Mouse (Mus musculus) heart, embryonic 10.5 days (tissue): ENCODE measurements around the gene Lysmd3. TPM values are rescaled to one million over a fixed set of nuclear protein-coding genes. Genes with fewer than 3 reads are reported as not detected.
A peak's percentile ranks its signal among the peaks of the same experiment; 100 is the strongest.
"Not testable (repeated sequence)": the region's sequence is repeated elsewhere in the genome, so short reads cannot be mapped to it uniquely, and the experiment has no call there.

Experiments used
- DNase-seq: peaks from one replicate; pipeline ENCODE4 v3.0.0-alpha.2; 2017; ENCODE audit warnings: low spot score
- H3K27ac ChIP-seq: fragments of 300-500 bp; sonication (generic); 2 replicates; pipeline ENCODE4 v1.5.1; 2016; ENCODE audit warnings: mild to moderate bottlenecking
- H3K27me3 ChIP-seq: fragments of 300-500 bp; sonication (generic); 2 replicates; pipeline ENCODE4 v1.6.1; 2016; ENCODE audit warnings: mild to moderate bottlenecking; ENCODE audit not compliant: poor library complexity, insufficient read depth, severe bottlenecking
- H3K36me3 ChIP-seq: fragments of 300-500 bp; sonication (generic); 2 replicates; pipeline ENCODE4 v1.6.1; 2016; ENCODE audit warnings: mild to moderate bottlenecking, moderate library complexity
- H3K4me1 ChIP-seq: fragments of 300-500 bp; sonication (generic); 2 replicates; pipeline ENCODE4 v1.6.1; 2016; ENCODE audit warnings: mild to moderate bottlenecking
- H3K4me3 ChIP-seq: fragments of 300-500 bp; sonication (generic); 2 replicates; pipeline ENCODE4 v1.5.1; 2016; ENCODE audit warnings: mild to moderate bottlenecking, moderate library complexity
- H3K9me3 ChIP-seq: fragments of 300-500 bp; sonication (generic); 2 replicates; pipeline ENCODE4 v1.6.1; 2016; ENCODE audit warnings: mild to moderate bottlenecking, moderate library complexity
- WGBS: fragments of 180-500 bp; shearing (Covaris S2); methylation state at CpG from one replicate; pipeline ENCODE4 v1.1.7; 2016; 5-methylcytosine and 5-hydroxymethylcytosine counted together
- polyA plus RNA-seq: library from polyadenylated mRNA; unstranded; fragments of >200 nt; fragmentation: Nextera tagmentation; extraction: Ambion mirVana; gene quantifications from 2 replicates; pipeline ENCODE4 v1.2.1, GENCODE M21; 2016

Gene Lysmd3
- 26.8 and 27.0 TPM in 2 replicates for polyA plus RNA-seq

- under 1% methylated on average over 73 of the region's 73 CpGs for WGBS
- Histone ChIP-seq H3K9me3 (no peaks in the 10 kb centered on the region), H3K4me1 (peaks cover 8% of the 10 kb centered on the region), H3K36me3 (peaks cover 7% of the 10 kb centered on the region; the same call in 1 of the 2 replicates), H3K27me3 (no peaks in the 10 kb centered on the region), H3K4me3 (peak within 1 kb of the TSS; percentile 87), H3K27ac (peak within 1 kb of the TSS; percentile 97)
- peak; percentile 95 for DNase-seq
Measured at GRCm38 (mm10) chr13:81657351-81658052, at the start of gene Lysmd3. Gene Lysmd3 (plus strand): TSS chr13:81657663.

- no peaks in the 10 kb centered on the region for H3K4me1 ChIP-seq
- no peaks in the 10 kb centered on the region for H3K36me3 ChIP-seq
- H3K27me3 ChIP-seq, result no peaks in the 10 kb centered on the region
- no peaks in the 10 kb centered on the region for H3K9me3 ChIP-seq
- no peak overlapping the region for H3K4me3 ChIP-seq
- no peak overlapping the region for H3K27ac ChIP-seq
- DNase-seq, result no peak
- WGBS, result 82% methylated on average over 4 of the region's 4 CpGs
Measured at GRCm38 (mm10) chr13:81610349-81610748, 47.1 kb upstream of the Lysmd3 start.

GRCm38 (mm10) chr13:81627861-81628260 lies 29.6 kb upstream of the Lysmd3 start:
- H3K4me1 ChIP-seq, H3K9me3 ChIP-seq, H3K27ac ChIP-seq, H3K4me3 ChIP-seq, H3K36me3 ChIP-seq, DNase-seq: not testable (repeated sequence)
- 44% methylated on average over 1 of the region's 1 CpGs for WGBS
- H3K27me3 ChIP-seq, result peaks cover 10% of the 10 kb centered on the region

GRCm38 (mm10) chr13:81628631-81629190 lies 28.8 kb upstream of the Lysmd3 start:
- Histone ChIP-seq H3K27me3 (peaks cover 18% of the 10 kb centered on the region), H3K4me1 (peaks cover 8% of the 10 kb centered on the region), H3K27ac (no peak overlapping the region), H3K4me3 (no peak overlapping the region), H3K9me3 (no peaks in the 10 kb centered on the region), H3K36me3 (no peaks in the 10 kb centered on the region)
- 72% methylated on average over 2 of the region's 2 CpGs for WGBS
- no peak for DNase-seq

- no peak for DNase-seq
- Histone ChIP-seq H3K9me3 (no peaks in the 10 kb centered on the region), H3K27me3 (peaks cover 24% of the 10 kb centered on the region), H3K27ac (no peak overlapping the region), H3K36me3 (no peaks in the 10 kb centered on the region), H3K4me3 (no peak overlapping the region), H3K4me1 (peaks cover 8% of the 10 kb centered on the region)
- WGBS, result 61% methylated on average over 3 of the region's 3 CpGs
Measured at GRCm38 (mm10) chr13:81629395-81629794, 28.1 kb upstream of the Lysmd3 start.

GRCm38 (mm10) chr13:81630566-81630965 lies 26.9 kb upstream of the Lysmd3 start:
- WGBS, result 69% methylated on average over 5 of the region's 5 CpGs
- no peak overlapping the region for H3K4me3 ChIP-seq

GRCm38 (mm10) chr13:81632720-81633415 lies 24.6 kb upstream of the Lysmd3 start, which contains the start of gene Adgrv1:
Gene Adgrv1 (minus strand): TSS chr13:81633154.
- Histone ChIP-seq H3K27me3 (peaks cover 24% of the 10 kb centered on the region), H3K9me3 (no peaks in the 10 kb centered on the region), H3K27ac (peak within 1 kb of the TSS; percentile 17; the same call in 1 of the 2 replicates), H3K36me3 (no peaks in the 10 kb centered on the region), H3K4me1 (peaks cover 8% of the 10 kb centered on the region), H3K4me3 (peak within 1 kb of the TSS; percentile 70)
- 1% methylated on average over 42 of the region's 42 CpGs for WGBS
- DNase-seq, result peak; percentile 93

More at GRCm38 (mm10) chr13:81630566-81630965, 26.9 kb upstream of the Lysmd3 start:
- H3K27ac ChIP-seq, result no peak overlapping the region
- DNase-seq, result no peak
- no peaks in the 10 kb centered on the region for H3K9me3 ChIP-seq
- peaks cover 24% of the 10 kb centered on the region for H3K27me3 ChIP-seq
- no peaks in the 10 kb centered on the region for H3K36me3 ChIP-seq
- peaks cover 8% of the 10 kb centered on the region for H3K4me1 ChIP-seq

GRCm38 (mm10) chr13:81639624-81640023 lies 17.8 kb upstream of the Lysmd3 start:
- H3K36me3 ChIP-seq, result no peaks in the 10 kb centered on the region
- no peak overlapping the region for H3K4me3 ChIP-seq
- H3K9me3 ChIP-seq, result no peaks in the 10 kb centered on the region
- H3K27me3 ChIP-seq, result no peaks in the 10 kb centered on the region
- H3K4me1 ChIP-seq, result peaks cover 3% of the 10 kb centered on the region; the same call in 1 of the 2 replicates
- 47% methylated on average over 4 of the region's 4 CpGs for WGBS
- no peak overlapping the region for H3K27ac ChIP-seq
- DNase-seq, result no peak

GRCm38 (mm10) chr13:81640881-81641280 lies 16.6 kb upstream of the Lysmd3 start:
- Histone ChIP-seq H3K9me3 (no peaks in the 10 kb centered on the region), H3K4me1 (peaks cover 3% of the 10 kb centered on the region; the same call in 1 of the 2 replicates), H3K4me3 (no peak overlapping the region), H3K27me3 (no peaks in the 10 kb centered on the region), H3K27ac (no peak overlapping the region), H3K36me3 (no peaks in the 10 kb centered on the region)
- 42% methylated on average over 6 of the region's 6 CpGs for WGBS
- no peak for DNase-seq

GRCm38 (mm10) chr13:81641289-81642045 lies 16.0 kb upstream of the Lysmd3 start:
- Histone ChIP-seq H3K4me1 (peaks cover 3% of the 10 kb centered on the region; the same call in 1 of the 2 replicates), H3K36me3 (no peaks in the 10 kb centered on the region), H3K4me3 (no peak overlapping the region), H3K27me3 (no peaks in the 10 kb centered on the region), H3K9me3 (no peaks in the 10 kb centered on the region), H3K27ac (no peak overlapping the region; the same call in 1 of the 2 replicates)
- DNase-seq, result no peak
- WGBS, result 22% methylated on average over 8 of the region's 8 CpGs

- H3K9me3 ChIP-seq, result no peaks in the 10 kb centered on the region
- 34% methylated on average over 7 of the region's 7 CpGs for whole genome bisulfite sequencing
- DNase-seq, result no peak
- H3K4me1 ChIP-seq, result peaks cover 3% of the 10 kb centered on the region; the same call in 1 of the 2 replicates
- no peaks in the 10 kb centered on the region for H3K27me3 ChIP-seq
- H3K27ac ChIP-seq, result peak overlapping the region; percentile 29; the same call in 1 of the 2 replicates
- H3K4me3 ChIP-seq, result no peak overlapping the region
- H3K36me3 ChIP-seq, result no peaks in the 10 kb centered on the region
Measured at GRCm38 (mm10) chr13:81642491-81643149, 14.8 kb upstream of the Lysmd3 start.

GRCm38 (mm10) chr13:81644047-81644565 lies 13.4 kb upstream of the Lysmd3 start:
- no peak for DNase-seq
- Histone ChIP-seq H3K27me3 (no peaks in the 10 kb centered on the region), H3K4me3 (no peak overlapping the region), H3K27ac (no peak overlapping the region), H3K36me3 (no peaks in the 10 kb centered on the region), H3K9me3 (no peaks in the 10 kb centered on the region), H3K4me1 (peaks cover 3% of the 10 kb centered on the region; the same call in 1 of the 2 replicates)
- 84% methylated on average over 11 of the region's 11 CpGs for WGBS
